Mouse (Mus musculus) heart, postnatal 0 days (tissue): ENCODE results near the gene Rpl23. TPM values are rescaled to one million over a fixed set of nuclear protein-coding genes. Genes with fewer than 3 reads are reported as not detected.

ENCODE experiments used
- ATAC-seq: fragments of 200-750 bp; cut with Nextera tagmentation; 2 replicates; pipeline ENCODE4 v1.8.0; 2017; ENCODE audit warnings: low read depth, moderate number of reproducible peaks, moderate library complexity; ENCODE audit not compliant: insufficient read depth
- DNase-seq: peaks from one replicate; pipeline ENCODE4 v3.0.0-alpha.2; 2016; ENCODE audit warnings: low spot score
- H3K27ac ChIP-seq: fragments of 300-500 bp; sonication (generic); 2 replicates; pipeline ENCODE4 v1.5.1; 2014; ENCODE audit warnings: low read depth, mild to moderate bottlenecking
- H3K27me3 ChIP-seq: fragments of 300-500 bp; sonication (generic); 2 replicates; pipeline ENCODE4 v1.6.1; 2014; ENCODE audit warnings: low read length, mixed read lengths; ENCODE audit not compliant: control insufficient read depth, insufficient read depth
- H3K36me3 ChIP-seq: fragments of 300-500 bp; sonication (generic); replicated peaks from 2 replicates; pipeline ENCODE4 v1.6.1; 2014; ENCODE audit warnings: low read length, mixed read lengths; ENCODE audit not compliant: control insufficient read depth, insufficient read depth
- H3K4me1 ChIP-seq: fragments of 300-500 bp; sonication (generic); 2 replicates; pipeline ENCODE4 v1.6.1; 2014; ENCODE audit warnings: antibody characterized with exemption; ENCODE audit not compliant: control insufficient read depth, insufficient read depth
- H3K4me2 ChIP-seq: fragments of 300-500 bp; sonication (generic); 2 replicates; pipeline ENCODE4 v1.6.1; 2014; ENCODE audit warnings: low read depth, mild to moderate bottlenecking, low read length, moderate library complexity
- H3K4me3 ChIP-seq: fragments of 300-500 bp; sonication (generic); 2 replicates; pipeline ENCODE4 v1.5.1; 2014; ENCODE audit warnings: low read depth, low read length
- H3K9ac ChIP-seq: fragments of 300-500 bp; sonication (generic); replicated peaks from 2 replicates; pipeline ENCODE4 v1.6.1; 2014; ENCODE audit warnings: low read depth, low read length, mixed read lengths
- H3K9me3 ChIP-seq: fragments of 300-500 bp; sonication (generic); replicated peaks from 2 replicates; pipeline ENCODE4 v1.6.1; 2016; ENCODE audit warnings: low read length; ENCODE audit not compliant: control insufficient read depth
- CTCF ChIP-seq: IDR thresholded peaks from 2 replicates; pipeline ENCODE4 v1.5.1; 2016; ENCODE audit warnings: antibody characterized with exemption, control low read depth, low read depth
- EP300 ChIP-seq: IDR thresholded peaks from 2 replicates; pipeline ENCODE4 v1.6.1; 2016; ENCODE audit warnings: antibody characterized with exemption, low read depth
- WGBS: fragments of 180-500 bp; shearing (Covaris S2); extraction: QIAGEN DNeasy Blood & Tissue Kit; methylation state at CpG from one replicate; pipeline ENCODE4 v1.1.7; 2014; 5-methylcytosine and 5-hydroxymethylcytosine counted together
- polyA plus RNA-seq: library from polyadenylated mRNA; unstranded; fragments of >200 nt; fragmentation: Nextera tagmentation; extraction: Ambion mirVana; gene quantifications from 2 replicates; pipeline ENCODE4 v1.2.1, GENCODE M21; 2015
- total RNA-seq: library from RNA; depleted of rRNA; stranded (reverse); fragments of >200 nt; gene quantifications from 2 replicates; pipeline ENCODE4 v1.2.3, GENCODE M21; 2014; ENCODE audit warnings: low replicate concordance

The Rpl23 gene
- total and polyA plus RNA-seq, 2 experiments from 2014 or later, result 208 to 394 TPM

- WGBS, result 23% methylated on average over 4 of the region's 4 CpGs
- H3K9ac ChIP-seq, result no peak overlapping the region
- ATAC-seq (0 out of 2 replicates have a peak, but pooled peaks have one; percentile 25), DNase-seq (no peak)
- H3K4me2 ChIP-seq, result no peak overlapping the region
- peak overlapping the region; percentile 71 for H3K27ac ChIP-seq
- peaks cover 23% of the 10 kb centered on the region for H3K36me3 ChIP-seq
- peaks cover 51% of the 10 kb centered on the region for H3K4me1 ChIP-seq
- H3K4me3 ChIP-seq, result no peak overlapping the region
- no peaks in the 10 kb centered on the region for H3K27me3 ChIP-seq
- TF ChIP-seq CTCF (no peak), EP300 (no peak)
- no peaks in the 10 kb centered on the region for H3K9me3 ChIP-seq
These were observed 36.3 kb upstream of the Rpl23 start for GRCm38 (mm10) chr11:97818571-97818970.

GRCm38 (mm10) chr11:97818003-97818402 lies 35.8 kb upstream of the Rpl23 start:
- TF ChIP-seq EP300, result no peak
- no peak for TF ChIP-seq CTCF
- H3K27ac ChIP-seq, result peak overlapping the region; percentile 71
- no peak for DNase-seq
- H3K27me3 ChIP-seq, result no peaks in the 10 kb centered on the region
- no peak for ATAC-seq
- H3K36me3 ChIP-seq, result peaks cover 27% of the 10 kb centered on the region
- H3K4me1 ChIP-seq, result peaks cover 54% of the 10 kb centered on the region
- H3K9me3 ChIP-seq, result no peaks in the 10 kb centered on the region
- no peak overlapping the region for H3K9ac ChIP-seq
- H3K4me2 ChIP-seq, result no peak overlapping the region
- WGBS, result 69% methylated on average over 6 of the region's 6 CpGs
- H3K4me3 ChIP-seq, result no peak overlapping the region

- peak overlapping the region; percentile 63 for H3K27ac ChIP-seq
- no peaks in the 10 kb centered on the region for H3K27me3 ChIP-seq
- H3K4me1 ChIP-seq, result peaks cover 59% of the 10 kb centered on the region
- TF ChIP-seq CTCF (no peak), EP300 (no peak)
- no peak overlapping the region for H3K4me2 ChIP-seq
- 18% methylated on average over 5 of the region's 5 CpGs for WGBS
- DNase-seq (no peak), ATAC-seq (peak; percentile 64)
- H3K36me3 ChIP-seq, result peaks cover 26% of the 10 kb centered on the region
- H3K4me3 ChIP-seq, result no peak overlapping the region
- H3K9me3 ChIP-seq, result no peaks in the 10 kb centered on the region
- peak overlapping the region; percentile 45; the same call in 1 of the 2 replicates for H3K9ac ChIP-seq
These were observed 35.1 kb upstream of the Rpl23 start for GRCm38 (mm10) chr11:97817379-97817778.

GRCm38 (mm10) chr11:97816916-97817315 lies 34.7 kb upstream of the Rpl23 start:
- 38% methylated on average over 9 of the region's 9 CpGs for WGBS
- no peaks in the 10 kb centered on the region for H3K27me3 ChIP-seq
- peak overlapping the region; percentile 37 for H3K27ac ChIP-seq
- no peak overlapping the region for H3K4me2 ChIP-seq
- H3K4me1 ChIP-seq, result peaks cover 62% of the 10 kb centered on the region
- TF ChIP-seq CTCF, result no peak
- TF ChIP-seq EP300, result no peak
- no peak overlapping the region for H3K4me3 ChIP-seq
- peaks cover 26% of the 10 kb centered on the region for H3K36me3 ChIP-seq
- 0 out of 2 replicates have a peak overlapping the region, but pooled peaks have one; percentile 45 for H3K9ac ChIP-seq
- DNase-seq, result no peak
- no peak for ATAC-seq
- H3K9me3 ChIP-seq, result no peaks in the 10 kb centered on the region

- 73% methylated on average over 5 of the region's 5 CpGs for WGBS
- Histone ChIP-seq H3K9me3 (no peaks in the 10 kb centered on the region), H3K36me3 (peaks cover 26% of the 10 kb centered on the region), H3K4me2 (no peak overlapping the region), H3K4me1 (peaks cover 67% of the 10 kb centered on the region), H3K27me3 (no peaks in the 10 kb centered on the region), H3K9ac (no peak overlapping the region), H3K4me3 (no peak overlapping the region), H3K27ac (no peak overlapping the region)
- DNase-seq, result no peak
- no peak for ATAC-seq
- TF ChIP-seq CTCF, result no peak
- no peak for TF ChIP-seq EP300
These were observed 33.9 kb upstream of the Rpl23 start for GRCm38 (mm10) chr11:97816176-97816575.

GRCm38 (mm10) chr11:97815736-97816135 lies 33.5 kb upstream of the Rpl23 start:
- H3K9ac ChIP-seq, result no peak overlapping the region
- no peak overlapping the region for H3K27ac ChIP-seq
- WGBS, result 77% methylated on average over 11 of the region's 11 CpGs
- peaks cover 66% of the 10 kb centered on the region for H3K4me1 ChIP-seq
- no peak overlapping the region for H3K4me2 ChIP-seq
- H3K9me3 ChIP-seq, result no peaks in the 10 kb centered on the region
- DNase-seq (no peak), ATAC-seq (no peak)
- no peaks in the 10 kb centered on the region for H3K27me3 ChIP-seq
- TF ChIP-seq CTCF, result no peak
- no peak for TF ChIP-seq EP300
- no peak overlapping the region for H3K4me3 ChIP-seq
- peaks cover 26% of the 10 kb centered on the region for H3K36me3 ChIP-seq
